Mouse (Mus musculus): ENCODE data around the gene Ifnl2. TPM values are rescaled to one million over a fixed set of nuclear protein-coding genes. Genes with fewer than 3 reads are reported as not detected.
"Not testable (repeated sequence)": the region's sequence is repeated elsewhere in the genome, so short reads cannot be mapped to it uniquely, and the experiment has no call there.

Ifnl2 gene
- polyA plus RNA-seq, 1 experiment = not detected

DNA sequence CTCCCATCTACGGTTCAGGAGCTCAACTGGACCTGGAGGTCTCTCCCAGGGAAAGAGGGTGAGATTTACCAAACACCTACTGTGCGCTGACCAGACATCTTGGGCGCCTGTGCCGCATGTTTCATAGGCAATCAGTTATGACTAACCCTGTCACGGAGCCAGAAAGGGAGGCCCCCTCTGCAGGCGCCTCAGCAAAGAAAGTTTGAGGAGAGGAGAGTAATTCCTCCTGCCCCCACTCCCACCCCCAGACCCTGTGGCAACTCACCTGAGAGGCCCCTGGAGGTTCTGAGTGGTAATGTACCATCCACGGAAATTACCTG lies 35.6 kb upstream of the Ifnl2 start:
- 46% methylated on average over 7 of the region's 7 CpGs for whole genome bisulfite sequencing
- peaks cover 2% of the 10 kb centered on the region for H3K4me1 ChIP-seq (ENCODE audit: control insufficient read depth, insufficient read depth, low read length)
- H3K27ac ChIP-seq (ENCODE audit: control insufficient read depth, insufficient read depth, low read depth, low read length, poor library complexity) = no peak overlapping the region
- H3K4me3 ChIP-seq (replicated peaks; ENCODE audit: control insufficient read depth, low read depth, low read length) = no peak overlapping the region
- TF ChIP-seq CTCF (IDR thresholded peaks at IDR 0.05; ENCODE audit: control insufficient read depth, insufficient read depth, low read length) (no peak), POLR2A (IDR thresholded peaks at IDR 0.05; ENCODE audit: borderline replicate concordance, control insufficient read depth, low read depth, low read length) (no peak)

DNA sequence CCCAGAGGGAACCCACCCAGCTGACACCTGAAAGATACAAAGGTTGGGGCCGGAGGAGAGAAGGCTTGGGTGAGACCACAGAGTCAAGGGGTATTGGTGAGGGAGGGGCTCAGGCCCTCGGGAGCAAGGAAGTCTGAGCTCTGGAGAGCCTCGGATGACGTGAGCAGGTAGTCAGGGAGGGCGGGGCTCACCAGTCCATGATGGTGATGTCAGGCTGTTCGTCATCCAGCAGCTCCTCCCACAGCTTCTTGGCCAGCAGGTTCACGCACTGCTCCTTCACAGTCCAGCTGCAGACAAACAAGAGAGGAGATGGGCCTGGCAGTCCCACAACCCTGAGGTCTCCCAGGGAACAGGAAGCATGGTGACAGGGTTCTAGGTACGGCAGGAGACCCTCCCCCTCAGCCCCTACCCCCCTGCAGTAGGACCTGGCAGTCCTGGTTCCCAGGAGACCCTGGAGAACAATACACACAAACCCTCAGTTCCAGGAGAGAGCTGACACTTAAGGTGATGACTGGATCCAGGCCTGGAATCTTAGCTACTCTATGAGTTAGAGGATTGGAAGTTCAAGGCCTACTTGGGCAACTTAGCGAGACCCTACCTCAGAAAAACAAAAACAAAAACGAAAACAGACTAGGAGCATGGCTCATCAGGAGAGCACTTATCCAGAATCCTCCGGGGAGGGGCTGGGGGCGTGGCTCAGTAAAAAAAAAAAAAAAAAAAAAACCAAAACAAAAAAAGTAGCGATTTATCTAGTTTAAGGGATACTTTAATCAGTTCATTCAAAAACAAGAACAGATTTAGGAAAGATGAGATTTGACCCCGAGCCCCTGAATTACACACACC lies 35.0 kb upstream of the Ifnl2 start:
- H3K4me3 ChIP-seq (replicated peaks; ENCODE audit: control insufficient read depth, low read depth, low read length) = no peak overlapping the region
- no peak overlapping the region for H3K27ac ChIP-seq (ENCODE audit: control insufficient read depth, insufficient read depth, low read depth, low read length, poor library complexity)
- WGBS = 42% methylated on average over 14 of the region's 14 CpGs
- peaks cover 2% of the 10 kb centered on the region for H3K4me1 ChIP-seq (ENCODE audit: control insufficient read depth, insufficient read depth, low read length)
- TF ChIP-seq CTCF (IDR thresholded peaks at IDR 0.05; ENCODE audit: control insufficient read depth, insufficient read depth, low read length) (no peak), POLR2A (IDR thresholded peaks at IDR 0.05; ENCODE audit: borderline replicate concordance, control insufficient read depth, low read depth, low read length) (no peak)

DNA sequence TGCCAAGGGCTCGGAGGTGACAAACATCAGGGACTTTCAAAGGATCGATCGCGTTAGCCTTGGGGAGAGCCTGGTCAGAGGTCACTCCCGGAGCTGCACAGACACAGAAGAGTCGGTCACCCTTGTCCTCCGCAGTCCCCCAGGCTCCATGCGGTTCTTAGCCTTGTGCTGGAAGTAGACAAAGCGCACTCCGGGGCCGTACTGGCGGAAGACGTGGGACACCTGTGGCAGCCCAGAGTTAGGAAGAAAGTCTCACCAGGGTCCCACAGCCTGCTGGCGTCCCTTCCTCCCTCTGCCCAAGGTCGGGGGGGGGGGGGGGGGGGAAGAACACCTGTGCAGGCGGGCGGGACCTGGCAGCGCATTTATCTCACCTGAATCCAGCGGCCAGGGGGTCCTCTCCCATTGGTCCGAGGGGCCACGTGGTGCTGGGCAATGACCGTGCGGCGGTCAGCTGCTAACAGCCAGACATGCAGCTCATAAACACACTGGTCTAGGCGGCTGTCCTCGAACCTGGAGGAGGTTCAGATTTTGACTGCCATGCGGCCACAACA lies 33.9 kb upstream of the Ifnl2 start:
- TF ChIP-seq CTCF (IDR thresholded peaks at IDR 0.05; ENCODE audit: control insufficient read depth, insufficient read depth, low read length) = no peak
- TF ChIP-seq POLR2A (IDR thresholded peaks at IDR 0.05; ENCODE audit: borderline replicate concordance, control insufficient read depth, low read depth, low read length) = no peak
- Histone ChIP-seq H3K4me1 (ENCODE audit: control insufficient read depth, insufficient read depth, low read length) (peaks cover 2% of the 10 kb centered on the region), H3K4me3 (replicated peaks; ENCODE audit: control insufficient read depth, low read depth, low read length) (no peak overlapping the region), H3K27ac (ENCODE audit: control insufficient read depth, insufficient read depth, low read depth, low read length, poor library complexity) (no peak overlapping the region)
- 33% methylated on average over 26 of the region's 27 CpGs for WGBS

DNA sequence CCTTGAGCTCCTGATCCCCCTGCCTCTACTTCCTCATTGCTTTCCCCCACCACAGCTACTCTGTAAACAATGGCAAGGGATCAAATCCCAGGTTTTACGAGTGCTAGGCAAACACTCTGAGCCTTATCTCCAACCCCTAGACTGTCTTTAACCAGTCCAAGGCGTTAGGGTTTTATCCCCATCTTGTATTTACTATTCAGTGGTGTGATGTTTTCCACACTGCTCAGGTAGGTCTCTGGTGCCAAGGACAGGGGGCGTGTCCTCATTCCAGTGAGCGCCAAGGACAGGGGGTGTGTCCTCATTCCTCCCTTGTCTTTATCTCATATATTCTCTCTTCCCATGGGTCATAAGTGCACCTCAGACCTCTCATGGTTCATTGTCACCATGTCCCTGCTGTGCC lies 30.3 kb upstream of the Ifnl2 start, which contains the start of gene Sycn:
TSS of gene Sycn (plus strand) at position 360 of the 400 bp plus-strand sequence.
- TF ChIP-seq CTCF (IDR thresholded peaks at IDR 0.05; ENCODE audit: control insufficient read depth, insufficient read depth, low read length) (no peak), POLR2A (IDR thresholded peaks at IDR 0.05; ENCODE audit: borderline replicate concordance, control insufficient read depth, low read depth, low read length) (no peak)
- no peaks in the 10 kb centered on the region; the same call in 1 of the 2 replicates for H3K4me1 ChIP-seq (ENCODE audit: control insufficient read depth, insufficient read depth, low read length)
- no peak within 1 kb of the TSS for H3K27ac ChIP-seq (ENCODE audit: control insufficient read depth, insufficient read depth, low read depth, low read length, poor library complexity)
- H3K4me3 ChIP-seq (replicated peaks; ENCODE audit: control insufficient read depth, low read depth, low read length) = no peak within 1 kb of the TSS
- 72% methylated on average over 4 of the region's 4 CpGs for WGBS

DNA sequence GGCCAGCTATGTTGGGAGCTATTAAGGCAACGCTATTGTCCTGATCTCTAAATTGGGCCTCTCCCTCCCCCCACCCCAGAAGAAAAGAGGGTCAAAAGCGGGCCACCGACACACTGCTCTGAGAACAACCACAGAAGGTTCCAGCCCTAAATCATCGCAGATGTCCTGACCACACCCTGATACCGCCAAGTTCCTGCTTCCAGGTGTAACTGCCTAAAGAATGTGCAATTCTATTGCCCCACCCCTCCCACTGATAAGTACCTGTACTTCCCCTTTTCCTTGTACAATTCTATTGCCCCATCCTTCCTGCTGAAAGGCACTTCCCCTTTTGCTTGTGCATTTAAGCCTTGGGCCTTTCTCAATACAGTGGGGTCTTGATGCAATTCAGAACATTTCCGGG lies 28.6 kb upstream of the Ifnl2 start:
- 72% methylated on average over 6 of the region's 6 CpGs for WGBS

DNA sequence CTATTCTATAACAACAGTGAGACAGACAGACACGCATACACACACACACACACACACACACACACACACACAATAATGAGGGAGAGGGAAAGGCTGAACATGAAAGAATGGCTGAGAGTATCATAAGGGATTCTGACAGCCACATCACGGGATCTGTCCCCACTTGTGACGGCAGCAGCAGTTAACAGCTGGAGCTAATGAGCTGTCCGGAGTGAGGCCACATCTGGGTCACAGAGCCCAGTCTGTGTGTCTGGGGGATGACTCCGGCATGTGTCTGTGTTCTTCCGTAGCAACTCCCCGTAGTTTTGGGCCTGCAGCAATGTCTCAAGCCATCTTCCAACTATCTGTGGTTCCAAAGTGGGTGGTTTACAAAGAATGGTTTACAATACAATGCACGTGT lies 21.8 kb upstream of the Ifnl2 start:
- WGBS = 81% methylated on average over 8 of the region's 8 CpGs
- Histone ChIP-seq H3K4me1 (ENCODE audit: control insufficient read depth, insufficient read depth, low read length) (no peaks in the 10 kb centered on the region; the same call in 1 of the 2 replicates), H3K4me3 (replicated peaks; ENCODE audit: control insufficient read depth, low read depth, low read length) (no peak overlapping the region), H3K27ac (ENCODE audit: control insufficient read depth, insufficient read depth, low read depth, low read length, poor library complexity) (no peak overlapping the region)
- no peak for TF ChIP-seq POLR2A (IDR thresholded peaks at IDR 0.05; ENCODE audit: borderline replicate concordance, control insufficient read depth, low read depth, low read length)
- no peak for TF ChIP-seq CTCF (IDR thresholded peaks at IDR 0.05; ENCODE audit: control insufficient read depth, insufficient read depth, low read length)

More for the DNA sequence above, 28.6 kb upstream of the Ifnl2 start:
- H3K27ac ChIP-seq (ENCODE audit: control insufficient read depth, insufficient read depth, low read depth, low read length, poor library complexity); H3K4me3 ChIP-seq (replicated peaks; ENCODE audit: control insufficient read depth, low read depth, low read length); H3K4me1 ChIP-seq (ENCODE audit: control insufficient read depth, insufficient read depth, low read length): not testable (repeated sequence)

DNA sequence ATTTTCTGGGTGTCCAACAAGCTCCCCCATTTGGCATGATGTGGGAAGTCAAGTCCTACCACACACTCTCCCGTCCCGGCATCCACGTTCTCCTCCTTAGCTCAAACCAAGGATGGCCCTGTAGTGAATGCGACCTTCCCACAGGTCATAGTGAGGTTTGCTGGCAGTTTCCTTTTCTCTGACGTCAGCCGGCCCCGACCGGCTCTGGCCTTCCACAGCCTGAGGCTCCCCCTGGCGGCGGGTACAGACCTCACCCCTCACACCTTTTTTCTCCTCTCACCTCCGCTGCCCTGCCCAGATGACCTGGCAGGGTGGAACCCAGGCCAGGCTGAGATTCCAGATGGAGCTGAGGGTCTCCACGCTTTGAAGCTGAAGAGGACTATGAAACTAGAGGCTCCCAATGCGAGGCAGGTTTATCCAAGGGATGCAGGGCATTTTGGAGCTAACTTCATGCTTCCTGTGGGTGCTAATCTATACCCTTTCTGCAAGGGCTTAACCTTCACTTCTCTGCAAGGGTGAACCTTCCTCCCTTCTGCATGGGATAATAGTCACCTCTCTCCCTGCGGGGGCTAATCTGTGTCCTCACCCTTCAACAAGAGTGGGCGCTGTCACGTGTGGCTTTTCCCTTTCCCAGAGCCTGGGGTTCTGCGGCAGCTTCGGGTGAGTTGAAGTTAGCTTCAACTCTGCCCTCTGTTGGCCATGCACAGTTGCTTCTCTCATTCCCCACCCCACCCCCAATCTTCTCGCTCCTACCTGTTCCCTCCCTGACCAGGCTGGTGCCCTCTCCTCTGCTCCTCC lies 17.9 kb upstream of the Ifnl2 start:
- no peak overlapping the region for H3K4me3 ChIP-seq (replicated peaks; ENCODE audit: control insufficient read depth, low read depth, low read length)
- no peak overlapping the region for H3K27ac ChIP-seq (ENCODE audit: control insufficient read depth, insufficient read depth, low read depth, low read length, poor library complexity)
- no peak for TF ChIP-seq POLR2A (IDR thresholded peaks at IDR 0.05; ENCODE audit: borderline replicate concordance, control insufficient read depth, low read depth, low read length)
- TF ChIP-seq CTCF (IDR thresholded peaks at IDR 0.05; ENCODE audit: control insufficient read depth, insufficient read depth, low read length) = peak; percentile 86
- 1% methylated on average over 19 of the region's 19 CpGs for WGBS
- no peaks in the 10 kb centered on the region; the same call in 1 of the 2 replicates for H3K4me1 ChIP-seq (ENCODE audit: control insufficient read depth, insufficient read depth, low read length)

DNA sequence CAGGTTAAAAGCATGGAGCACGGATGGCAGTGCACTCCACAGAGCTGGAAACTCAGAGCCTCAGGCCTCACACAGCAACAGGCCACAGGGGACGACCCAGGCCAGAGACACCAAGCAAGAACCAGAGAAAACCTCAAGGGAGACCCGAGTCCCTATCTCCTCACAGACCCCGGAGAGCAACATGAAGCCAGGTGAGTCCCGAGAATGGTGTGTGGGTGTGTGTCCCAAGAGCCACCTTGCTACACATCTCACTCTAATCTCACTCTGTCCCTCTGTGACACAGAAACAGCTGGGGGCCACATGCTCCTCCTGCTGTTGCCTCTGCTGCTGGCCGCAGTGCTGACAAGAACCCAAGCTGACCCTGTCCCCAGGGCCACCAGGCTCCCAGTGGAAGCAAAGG lies 12.3 kb upstream of the Ifnl2 start, which contains the start of gene Ifnl3:
TSS of gene Ifnl3 (plus strand) at position 301 of the 400 bp plus-strand sequence.
- 82% methylated on average over 5 of the region's 6 CpGs for WGBS
- not testable (repeated sequence) for H3K4me3 ChIP-seq (replicated peaks; ENCODE audit: control insufficient read depth, low read depth, low read length); H3K27ac ChIP-seq (ENCODE audit: control insufficient read depth, insufficient read depth, low read depth, low read length, poor library complexity); H3K4me1 ChIP-seq (ENCODE audit: control insufficient read depth, insufficient read depth, low read length)

All from bone marrow, adult 2 months (tissue).